Mouse (Mus musculus) cerebellum, adult 18-20 months (tissue): ENCODE data around the gene Slco1c1.
"Not testable (repeated sequence)": the region's sequence is repeated elsewhere in the genome, so short reads cannot be mapped to it uniquely, and the experiment has no call there.

ENCODE experiments used
- DNase-seq, 2 experiments: peaks; one replicate each; pipeline ENCODE4 v3.0.0; 2021

The Slco1c1 gene

DNA sequence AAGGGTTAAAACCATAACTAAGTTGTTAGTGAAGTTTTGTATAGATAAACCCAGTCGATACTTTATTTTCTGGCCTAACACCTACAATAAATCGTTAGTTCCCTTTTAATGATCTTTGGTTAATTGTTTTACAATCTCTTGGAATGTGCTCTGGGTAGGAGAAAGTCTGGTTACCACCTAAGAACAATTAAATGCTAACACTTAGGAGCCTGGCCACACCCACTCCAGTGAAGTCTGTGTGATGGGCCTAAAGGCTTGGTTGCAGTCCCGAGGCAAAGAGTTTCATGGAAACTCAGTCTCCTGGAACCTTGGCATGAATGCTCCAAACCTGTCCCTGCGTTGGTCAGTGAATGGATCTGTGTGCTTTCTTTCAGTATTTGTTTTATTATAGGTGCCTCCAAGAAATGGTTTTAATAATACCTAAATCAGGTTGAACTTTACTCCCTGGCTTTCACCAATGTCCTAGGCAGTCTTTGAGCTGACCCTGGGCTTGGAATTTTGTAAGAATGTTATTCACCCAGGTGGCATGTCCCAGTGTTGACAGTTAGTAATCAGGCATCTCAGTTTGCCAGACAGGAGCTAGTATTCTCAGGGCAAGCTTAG is 66.5 kb downstream of the Slco1c1 start:
- DNase-seq: not testable (repeated sequence)

DNA sequence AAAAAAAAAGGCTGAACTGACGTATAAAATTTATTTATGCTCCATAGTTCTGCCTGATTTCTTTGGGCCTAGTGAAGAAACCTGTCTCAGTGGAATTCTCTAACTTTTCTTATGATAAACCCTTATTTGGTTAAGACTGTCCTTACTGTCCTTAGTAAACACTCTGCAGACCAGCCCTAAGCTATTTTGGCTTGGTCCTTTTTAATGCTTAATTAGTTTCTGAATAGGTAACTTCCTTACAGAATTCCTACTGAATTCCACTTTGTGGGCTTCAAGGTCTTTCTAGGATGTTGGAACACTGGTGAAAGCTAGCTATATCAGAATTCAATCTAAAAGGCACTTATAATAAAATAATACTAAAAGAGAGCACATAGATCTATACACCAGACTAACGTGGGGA is 71.9 kb downstream of the Slco1c1 start:
- no peak for DNase-seq

DNA sequence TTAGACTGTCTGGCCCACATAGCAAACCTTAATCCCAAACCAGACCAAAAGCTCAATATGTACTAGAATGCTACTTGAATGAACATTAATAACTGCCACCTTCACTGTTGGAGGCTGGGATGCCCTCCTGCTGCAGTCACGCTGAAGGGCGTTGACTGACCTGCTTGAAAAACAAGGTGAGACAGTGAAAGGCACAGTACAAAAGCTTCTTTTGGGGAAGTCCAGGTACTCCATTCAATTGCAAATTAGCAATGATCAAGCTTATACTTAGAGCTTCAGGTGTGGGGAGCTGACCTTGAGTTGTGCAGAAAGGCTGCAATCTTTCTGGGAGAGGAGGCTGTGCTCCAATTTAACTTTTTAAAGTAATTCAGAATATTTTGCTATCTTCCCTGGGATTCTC is 72.9 kb downstream of the Slco1c1 start:
- no peak for DNase-seq

DNA sequence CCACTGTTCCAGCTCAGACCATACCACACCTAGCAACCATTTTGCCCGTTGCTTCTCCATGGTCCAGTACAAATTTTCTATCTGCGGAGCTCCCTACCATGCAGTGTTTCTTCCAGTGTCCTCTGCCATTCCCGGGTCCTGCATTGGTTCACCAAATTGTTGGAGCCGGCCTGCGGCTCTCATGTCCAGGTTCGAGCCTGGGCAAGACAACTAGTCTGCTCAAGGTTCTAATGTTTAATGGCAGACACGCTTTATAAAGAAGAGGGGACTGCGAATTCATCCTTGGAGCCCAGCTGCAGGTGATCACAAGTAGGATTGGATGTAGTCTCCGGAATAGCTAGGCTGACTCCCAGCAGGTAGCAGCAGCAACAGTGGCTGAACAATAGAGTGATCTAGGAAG is 76.8 kb downstream of the Slco1c1 start:
- no peak for DNase-seq

DNA sequence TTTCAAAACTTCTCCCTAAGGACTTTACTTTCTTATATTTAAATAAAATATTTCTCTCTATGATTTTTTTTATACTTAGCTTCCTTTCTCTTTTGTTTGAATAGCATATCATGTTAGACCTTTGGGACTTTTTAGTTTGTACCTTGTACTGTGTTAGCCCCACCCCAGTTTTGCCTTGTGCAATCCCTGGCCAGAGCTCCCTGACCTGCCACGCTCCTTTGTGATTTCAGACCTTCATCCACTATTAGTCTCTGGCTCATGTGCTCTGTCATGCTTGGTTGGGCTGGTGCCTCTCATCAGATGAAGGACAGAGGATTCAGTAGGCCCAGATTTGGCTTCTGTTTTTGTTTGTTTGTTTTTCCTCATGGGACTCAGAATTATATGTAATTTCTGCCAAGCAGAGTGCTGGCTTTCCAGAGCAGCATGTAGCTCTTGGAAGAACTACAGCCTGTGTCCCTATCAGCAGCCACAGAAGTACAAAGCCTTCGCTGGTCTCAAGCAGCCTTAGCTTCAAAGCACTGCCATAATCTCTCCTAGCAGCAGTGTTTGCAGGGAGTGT is 86.6 kb downstream of the Slco1c1 start:
- DNase-seq: no peak

DNA sequence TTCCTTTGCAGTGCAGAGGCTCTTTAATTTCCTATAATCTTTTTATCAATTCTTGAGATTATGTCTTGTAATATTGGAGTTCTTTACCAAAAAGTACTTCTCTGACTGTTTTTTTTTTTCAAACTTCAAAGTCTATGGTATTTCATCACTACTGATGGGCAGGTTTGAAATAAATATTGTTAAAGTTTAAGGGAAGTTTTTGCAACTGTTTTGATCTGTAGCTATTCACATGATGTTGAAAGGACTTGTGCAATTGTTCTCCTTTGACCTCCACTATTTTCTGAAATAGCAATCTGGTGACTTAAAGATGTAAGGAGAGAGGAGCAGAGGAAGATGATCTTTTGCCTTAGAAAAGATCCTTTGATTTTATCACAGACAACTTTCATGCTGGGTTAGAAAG is 89.8 kb downstream of the Slco1c1 start:
- no peak for DNase-seq

DNA sequence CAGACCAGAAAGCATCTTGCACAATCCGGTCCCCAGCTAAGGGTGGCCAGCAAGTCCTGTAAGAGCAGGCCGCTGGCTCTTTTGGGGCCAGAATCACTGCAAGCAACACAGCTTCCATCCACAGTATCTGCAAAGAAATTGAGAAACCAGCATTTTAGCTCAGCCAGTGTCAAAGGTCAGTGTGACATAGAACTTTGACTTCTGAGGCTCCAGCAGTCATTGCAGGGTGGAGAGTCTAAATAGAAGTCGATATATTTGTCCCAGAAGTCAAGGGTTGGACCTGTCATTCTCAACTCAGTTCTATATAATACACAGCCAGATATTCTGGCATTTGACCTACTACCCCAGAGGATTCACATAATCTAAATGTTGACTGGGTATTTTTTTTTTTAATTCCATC is 91.2 kb downstream of the Slco1c1 start:
- DNase-seq: no peak
